Mouse (Mus musculus) testis, postnatal 14 days (tissue): ENCODE results near the gene Ift122.
"Not testable (repeated sequence)": the region's sequence is repeated elsewhere in the genome, so short reads cannot be mapped to it uniquely, and the experiment has no call there.

Experiments
- DNase-seq: peaks from one replicate; pipeline ENCODE4 v3.0.0; 2021; ENCODE audit warnings: low spot score

Gene Ift122

DNA sequence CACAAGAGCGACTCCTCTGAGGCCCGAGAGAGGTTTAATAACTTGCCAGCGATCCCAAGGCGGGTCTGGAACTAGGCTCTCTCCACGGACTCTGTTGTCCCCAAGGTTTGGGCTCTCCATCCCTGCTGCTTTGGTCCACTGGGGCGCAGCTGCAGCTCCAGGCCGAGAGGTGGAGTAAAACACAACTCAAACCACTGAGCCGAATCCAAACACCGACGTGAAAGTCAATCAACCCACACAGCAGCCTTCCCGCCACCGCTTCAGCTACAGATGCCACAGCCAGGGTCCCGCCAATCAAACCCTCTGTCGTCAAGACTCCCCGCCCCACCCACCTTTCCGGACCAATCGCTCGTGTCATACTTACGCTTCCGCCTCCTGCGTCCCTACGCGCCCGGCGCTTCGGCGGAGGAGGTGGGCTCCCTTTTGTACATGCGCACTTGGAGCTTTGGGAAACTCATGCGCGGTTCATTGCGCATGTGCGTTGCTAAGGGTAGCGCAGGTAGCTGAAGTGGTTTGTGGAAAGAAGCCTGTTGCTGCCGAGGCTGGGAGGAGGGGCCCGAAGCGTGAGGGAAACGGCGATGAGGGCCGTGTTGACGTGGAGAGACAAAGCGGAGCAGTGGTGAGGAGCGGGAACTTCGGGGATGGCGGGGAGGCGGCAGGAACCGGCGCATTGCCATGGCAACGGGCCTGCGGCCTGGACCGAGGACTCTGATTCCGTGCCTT is at the start of gene Ift122, which contains the start of gene Mbd4:
TSS of gene Ift122 (plus strand) at position 380 of the 723 bp plus-strand sequence.
TSS of gene Mbd4 (minus strand) at position 281 of the 723 bp plus-strand sequence.
- peak; percentile 99 for DNase-seq

DNA sequence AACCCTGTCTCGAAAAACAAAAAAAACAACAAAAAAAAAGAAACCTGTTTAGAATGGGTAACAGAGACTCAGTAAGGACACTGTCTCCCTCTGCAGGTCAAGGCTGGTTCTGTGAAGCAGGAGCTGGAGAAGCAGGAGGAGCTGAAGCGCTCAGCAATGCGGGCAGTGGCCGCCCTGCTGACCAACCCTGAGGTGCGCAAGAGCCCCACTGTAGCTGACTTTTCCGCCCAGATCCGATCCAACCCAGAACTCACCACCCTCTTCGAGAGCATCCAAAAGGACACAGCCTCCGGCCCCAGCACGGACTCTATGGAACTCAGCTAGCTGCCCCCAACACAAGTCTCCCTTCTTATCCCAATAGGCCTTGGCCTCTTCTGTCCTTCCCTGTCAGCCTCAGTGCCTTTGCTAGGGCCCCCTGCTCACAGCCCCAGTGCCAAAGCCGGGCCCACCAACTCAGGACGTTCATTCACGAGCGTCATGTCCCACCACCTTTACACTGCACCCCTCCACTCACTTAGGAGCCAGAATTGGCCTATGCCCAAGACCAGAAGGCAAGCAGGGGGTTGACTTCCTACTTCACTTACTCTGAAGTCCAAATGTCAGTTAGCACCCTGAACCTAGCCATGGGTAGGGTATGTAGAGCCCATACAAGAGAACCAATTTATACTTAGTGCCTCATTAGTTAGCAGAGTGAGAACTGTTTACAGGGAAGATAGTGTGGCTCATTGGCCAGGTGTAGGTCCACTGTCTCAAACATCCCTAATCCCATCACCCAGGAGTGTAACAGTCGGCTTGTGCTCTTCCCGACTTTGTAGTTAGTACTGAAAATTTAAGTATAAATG is 49.5 kb upstream of the Ift122 start:
- peak; percentile 60 for DNase-seq

- no peak for DNase-seq
Observed at GRCm38 (mm10) chr6:115804432-115805192, 48.7 kb upstream of the Ift122 start.

DNA sequence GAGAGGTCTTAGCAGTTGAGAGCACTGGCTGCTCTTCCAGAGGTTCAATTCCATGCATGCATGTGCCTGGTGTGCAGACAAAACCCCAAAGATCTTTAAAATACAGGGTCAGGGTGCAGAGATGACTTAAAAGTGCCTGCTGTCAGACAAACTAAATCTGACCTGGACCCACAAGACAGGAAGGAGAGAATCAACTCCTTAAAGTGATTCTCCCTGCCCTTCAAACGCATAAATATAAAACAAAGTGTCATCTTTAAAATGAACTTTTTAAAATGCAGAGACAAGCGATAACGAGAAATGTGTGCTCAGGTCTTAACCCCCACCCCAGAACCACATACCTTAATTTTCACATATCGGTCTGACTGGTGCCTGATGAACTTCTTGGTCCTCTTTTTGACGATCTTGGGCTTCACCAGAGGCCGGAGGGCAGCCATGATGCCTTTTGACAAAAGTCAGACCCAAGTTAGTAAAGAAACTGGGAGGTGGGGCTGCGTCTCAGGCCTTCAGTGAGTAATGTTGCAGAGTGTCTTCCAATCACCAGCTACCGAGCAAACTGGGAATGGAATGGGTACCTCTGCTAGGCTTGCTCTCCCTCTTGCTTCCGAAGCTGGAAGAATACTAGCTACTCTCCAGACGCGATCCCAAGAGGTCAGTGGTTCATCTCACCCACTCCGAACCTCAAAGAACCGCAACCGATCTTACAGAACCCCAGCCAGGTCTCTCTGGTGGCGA is 45.6 kb upstream of the Ift122 start:
- DNase-seq = no peak

DNA sequence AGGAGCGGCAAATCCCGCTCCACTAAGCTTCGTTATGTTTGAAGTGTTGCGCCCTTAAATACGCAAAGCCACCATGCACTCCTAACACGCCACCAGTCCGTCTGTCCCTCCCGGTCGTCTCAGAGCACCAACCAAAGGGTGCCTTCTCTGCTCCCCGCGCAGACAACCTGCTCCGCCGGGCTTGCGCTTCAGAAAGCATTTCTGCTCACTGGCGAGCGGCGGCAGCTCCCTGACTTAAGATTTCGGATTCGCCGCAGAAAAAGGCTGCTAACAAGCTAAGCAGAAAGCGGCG is 45.1 kb upstream of the Ift122 start:
- no peak for DNase-seq

DNA sequence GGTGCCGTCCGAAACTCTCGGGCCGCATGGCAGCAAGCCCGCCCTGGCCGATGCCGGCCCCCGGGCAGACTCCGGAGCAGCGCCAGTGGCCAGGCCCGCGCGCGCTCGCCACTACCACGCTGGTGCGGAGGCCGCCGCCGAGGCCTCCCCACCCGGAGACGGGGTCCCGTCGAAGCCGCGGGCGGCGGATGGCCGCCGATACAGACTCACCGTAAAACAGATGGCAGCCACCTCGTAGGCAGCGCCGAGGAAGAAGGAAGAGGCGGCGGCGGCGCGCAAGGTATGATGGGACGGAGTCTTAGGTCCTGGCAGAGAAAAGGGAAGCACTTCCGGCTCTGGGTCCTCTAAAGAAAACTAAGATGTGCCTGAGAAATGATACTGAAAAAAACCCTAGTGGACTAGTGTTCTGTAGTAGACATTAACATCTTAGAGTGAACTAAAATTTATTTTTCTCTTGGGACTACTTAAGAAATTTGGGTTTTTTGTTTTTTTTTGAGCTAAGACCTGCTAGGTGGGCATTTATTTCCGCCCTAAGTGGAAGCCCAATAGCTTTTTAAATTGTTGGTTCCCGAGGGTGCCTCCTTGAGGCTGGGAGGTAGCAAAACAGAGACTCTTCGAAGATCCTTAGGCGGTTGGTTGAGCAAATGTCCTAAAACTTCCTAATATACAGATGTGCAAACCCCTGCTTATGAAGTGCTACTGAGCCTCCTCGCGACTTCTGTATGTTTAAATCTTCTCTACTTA is 44.6 kb upstream of the Ift122 start, which contains the start of gene Rpl32:
TSS of gene Rpl32 (minus strand) at position 260 of the 744 bp plus-strand sequence.
- peak; percentile 89 for DNase-seq

DNA sequence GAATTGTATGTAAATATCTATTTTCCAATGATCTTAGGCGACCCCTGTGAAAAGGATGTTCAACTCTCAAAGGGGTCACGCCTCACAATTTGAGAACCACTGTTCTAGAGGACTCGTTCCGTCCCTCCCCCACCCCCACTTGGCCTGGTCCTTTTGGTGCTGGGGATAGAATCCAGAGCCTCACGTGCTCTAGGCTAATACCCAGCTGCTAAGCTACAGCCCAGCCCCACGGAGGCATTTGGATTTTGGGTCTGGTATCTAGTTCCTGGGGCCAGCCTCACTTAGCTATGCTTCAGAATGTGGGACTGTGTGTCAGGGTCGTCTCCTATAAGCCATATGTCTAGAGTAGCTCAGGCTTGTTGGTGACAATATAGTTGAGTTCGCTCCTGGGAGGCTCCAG is 41.7 kb upstream of the Ift122 start:
- no peak for DNase-seq

DNA sequence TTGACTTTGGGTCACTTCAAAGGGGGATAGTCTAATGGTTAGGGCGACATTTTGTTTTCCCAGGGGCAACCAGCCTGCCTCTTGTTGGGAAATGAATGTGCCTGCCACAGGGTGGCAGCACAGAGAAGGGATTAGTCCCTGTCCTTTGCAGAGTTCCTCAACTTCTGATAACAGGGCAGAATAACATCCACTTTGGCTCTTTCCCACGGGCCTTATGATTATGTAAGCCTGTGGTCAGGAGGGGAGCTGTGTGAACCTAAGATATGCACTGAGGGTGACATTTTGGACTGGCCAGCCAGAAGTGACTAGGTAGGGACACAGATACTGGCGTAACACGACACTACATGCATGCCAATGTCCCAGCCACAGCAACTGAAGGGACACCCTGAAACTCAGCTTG is 39.2 kb upstream of the Ift122 start:
- no peak for DNase-seq

- no peak for DNase-seq
Observed at GRCm38 (mm10) chr6:115815041-115815440, 38.2 kb upstream of the Ift122 start.

DNA sequence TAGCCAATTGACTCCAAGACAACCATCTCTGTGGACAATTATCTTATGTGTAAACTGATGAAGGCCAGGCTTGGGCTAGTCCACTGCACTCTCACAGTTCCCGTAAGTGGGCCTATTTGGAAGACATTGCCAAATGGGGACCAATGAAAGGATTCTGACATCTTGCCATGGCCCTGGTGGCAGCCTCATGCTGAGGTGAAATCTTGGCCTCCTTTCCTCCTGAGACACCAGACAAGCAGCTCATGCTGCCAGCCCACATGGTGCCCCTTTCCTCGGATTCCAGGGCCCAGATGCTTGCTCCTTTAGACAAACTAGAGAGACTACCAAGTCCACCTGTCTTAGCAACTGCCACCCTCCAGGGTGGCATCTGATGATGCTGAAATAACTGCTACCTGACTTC is 35.1 kb upstream of the Ift122 start:
- no peak for DNase-seq

GRCm38 (mm10) chr6:115821216-115821993 is 31.9 kb upstream of the Ift122 start:
- DNase-seq = no peak

GRCm38 (mm10) chr6:115823850-115824464 is 29.3 kb upstream of the Ift122 start:
- DNase-seq = not testable (repeated sequence)

- no peak for DNase-seq
Observed at GRCm38 (mm10) chr6:115830779-115831601, 22.3 kb upstream of the Ift122 start.

- DNase-seq = no peak
Observed at GRCm38 (mm10) chr6:115832152-115832850, 21.0 kb upstream of the Ift122 start.

DNA sequence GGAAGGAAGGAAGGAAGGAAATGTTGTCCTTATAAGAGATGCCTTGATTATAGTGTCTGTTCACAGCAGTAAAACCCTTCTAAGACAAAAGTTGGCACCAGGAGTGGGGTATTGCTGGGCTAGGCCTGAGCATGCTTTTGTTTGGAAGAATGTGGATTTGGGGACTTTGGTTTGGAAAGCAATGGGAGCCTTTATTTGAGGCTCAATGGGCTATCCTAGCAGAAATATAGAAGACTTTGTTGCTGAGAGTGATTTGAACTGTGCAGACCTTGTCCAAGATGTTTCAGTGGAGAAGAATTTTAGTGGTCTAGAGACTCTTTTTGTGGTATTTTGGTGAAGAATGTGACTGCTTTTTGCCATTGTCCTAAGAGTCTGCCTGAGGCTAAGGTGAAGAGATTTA is 19.4 kb upstream of the Ift122 start:
- DNase-seq = no peak

DNA sequence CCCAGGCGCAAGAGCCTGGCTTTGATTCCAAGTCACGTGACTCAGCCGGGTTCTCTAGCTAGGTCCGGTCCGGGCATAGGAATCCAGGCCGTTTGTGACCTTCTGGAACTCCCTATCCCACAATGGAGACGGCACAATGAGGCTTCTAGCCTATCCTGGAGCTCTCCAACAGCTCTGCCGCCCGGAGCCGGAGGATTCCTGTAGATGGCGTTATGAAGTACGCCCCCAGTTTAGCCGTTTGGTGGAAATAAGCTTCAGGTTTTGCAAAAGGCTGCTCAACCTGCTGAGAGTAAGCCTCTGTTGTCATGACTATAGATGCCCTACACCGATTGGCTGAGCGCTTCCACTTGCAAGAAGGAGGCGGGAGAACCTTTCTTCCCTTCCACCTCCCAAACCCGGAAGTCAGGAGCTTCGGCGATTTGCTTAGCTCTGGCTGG is 15.1 kb upstream of the Ift122 start, which contains the start of gene Efcab12:
TSS of gene Efcab12 (minus strand) at position 252 of the 437 bp plus-strand sequence.
- DNase-seq = peak; percentile 78

DNA sequence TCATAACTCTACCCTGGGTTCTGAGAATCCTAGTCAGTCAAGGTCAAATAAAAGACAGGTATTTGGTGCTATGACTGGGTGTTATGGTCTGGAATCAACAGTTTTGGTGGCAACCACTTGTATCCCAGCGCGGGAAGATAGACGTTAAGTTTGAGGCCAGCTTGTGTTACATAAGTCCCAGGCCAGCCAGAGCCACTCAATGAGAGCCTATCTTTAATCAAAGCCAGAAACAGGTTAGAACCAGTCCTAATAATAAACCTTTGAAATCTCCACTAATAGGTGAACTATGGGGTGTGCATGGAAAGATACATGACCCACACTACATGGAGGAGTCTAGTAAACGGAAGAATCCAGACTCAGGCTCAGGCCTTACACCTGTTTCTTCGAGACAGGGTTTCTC is 14.5 kb upstream of the Ift122 start:
- DNase-seq = no peak

GRCm38 (mm10) chr6:115845006-115845405 is 8.3 kb upstream of the Ift122 start:
- no peak for DNase-seq
